Mouse (Mus musculus): ENCODE measurements at regions not wholly inside any gene's neighbourhood (a gene's known extent, or its start where the extent isn't known, plus 50 kb on each side); places are given as distances from the start of the nearest gene placed in this dataset.
A peak's percentile ranks its signal among the peaks of the same experiment; 100 is the strongest.

DNA sequence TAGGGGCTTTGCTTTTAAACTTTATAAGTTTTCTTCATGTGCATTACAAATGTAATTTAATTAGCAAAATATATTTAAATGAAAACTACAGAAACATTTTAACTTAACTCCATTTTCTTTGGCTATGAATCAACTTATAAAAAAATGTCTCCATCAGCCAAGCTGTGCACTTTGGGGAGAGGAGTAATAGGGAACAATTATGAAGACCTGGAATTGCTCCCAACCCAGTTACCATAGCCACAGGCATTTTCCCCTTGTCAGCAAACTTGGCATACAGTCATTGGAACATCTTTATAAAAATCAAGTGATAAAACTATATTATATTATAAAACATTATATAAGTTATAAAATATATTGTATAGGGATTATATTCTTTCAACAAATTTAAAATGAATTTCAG, 65.0 kb downstream of the Atxn7l3b start:
- Histone ChIP-seq H3K36me3 (replicated peaks) (no peaks in the 10 kb centered on the region), H3K27ac (replicated peaks) (no peak overlapping the region), H3K27me3 (replicated peaks; ENCODE audit: low read depth, poor library complexity, severe bottlenecking) (no peaks in the 10 kb centered on the region), H3K4me3 (no peak overlapping the region), H3K4me1 (no peaks in the 10 kb centered on the region), H3K9me3 (no peaks in the 10 kb centered on the region)
- no peak for DNase-seq (ENCODE audit: low spot score)

DNA sequence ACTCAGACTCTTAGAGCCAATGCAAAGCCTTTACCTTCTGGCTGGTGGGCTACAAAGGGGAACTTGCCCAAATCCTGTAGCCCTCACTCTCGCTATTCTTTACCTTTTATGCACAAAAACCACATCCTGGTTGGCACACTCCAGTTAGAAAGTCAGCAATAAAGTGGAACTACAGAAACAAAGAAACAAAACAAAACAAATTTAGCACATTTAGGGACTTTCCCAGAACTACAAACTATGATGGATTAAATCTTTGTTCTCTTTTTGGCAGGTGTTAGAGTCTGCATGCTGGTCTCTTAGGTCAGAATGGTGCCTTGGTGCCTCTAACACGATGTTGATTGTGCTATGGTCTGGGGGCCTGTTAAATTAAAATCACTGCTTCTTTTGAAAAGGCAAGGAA, 65.4 kb downstream of the Atxn7l3b start:
- H3K4me3 ChIP-seq, result no peak overlapping the region
- no peak overlapping the region for H3K27ac ChIP-seq (replicated peaks)
- no peak for DNase-seq (ENCODE audit: low spot score)
- H3K4me1 ChIP-seq, result no peaks in the 10 kb centered on the region
- H3K36me3 ChIP-seq (replicated peaks), result no peaks in the 10 kb centered on the region
- H3K27me3 ChIP-seq (replicated peaks; ENCODE audit: low read depth, poor library complexity, severe bottlenecking), result no peaks in the 10 kb centered on the region
- 70% methylated on average over 2 of the region's 2 CpGs for WGBS
- H3K9me3 ChIP-seq, result no peaks in the 10 kb centered on the region

GRCm38 (mm10) chr10:112851997-112852396, 76.8 kb downstream of the Atxn7l3b start:
- no peak for DNase-seq (ENCODE audit: low spot score)
- H3K4me1 ChIP-seq, result no peaks in the 10 kb centered on the region
- H3K9me3 ChIP-seq, result no peaks in the 10 kb centered on the region
- H3K27ac ChIP-seq (replicated peaks), result no peak overlapping the region
- WGBS, result 71% methylated on average over 1 of the region's 1 CpGs
- no peaks in the 10 kb centered on the region for H3K36me3 ChIP-seq (replicated peaks)
- H3K4me3 ChIP-seq, result no peak overlapping the region
- no peaks in the 10 kb centered on the region for H3K27me3 ChIP-seq (replicated peaks; ENCODE audit: low read depth, poor library complexity, severe bottlenecking)

DNA sequence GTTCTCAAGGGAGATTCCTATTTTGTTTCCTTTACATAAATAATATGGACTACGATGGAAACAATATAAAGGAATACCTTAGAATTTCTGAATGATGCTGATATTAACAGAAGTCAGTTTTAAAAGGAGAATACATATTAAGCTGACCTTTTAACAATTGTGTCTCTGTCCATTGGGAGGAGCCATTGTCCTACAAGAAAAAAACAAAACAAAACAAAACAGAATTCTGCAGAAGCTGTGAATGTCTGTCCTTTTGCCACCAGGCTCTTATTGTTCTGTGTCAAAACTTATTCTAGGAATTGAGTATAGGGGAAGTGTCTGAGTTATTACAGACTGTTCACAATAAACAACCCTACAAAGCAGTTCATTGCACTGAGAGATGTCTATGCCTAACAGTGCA, 82.6 kb downstream of the Atxn7l3b start:
- no peak for DNase-seq (ENCODE audit: low spot score)

GRCm38 (mm10) chr10:112837400-112838035, 91.3 kb downstream of the Atxn7l3b start:
- Histone ChIP-seq H3K36me3 (replicated peaks) (no peaks in the 10 kb centered on the region), H3K9me3 (no peaks in the 10 kb centered on the region), H3K4me3 (no peak overlapping the region), H3K27me3 (replicated peaks; ENCODE audit: low read depth, poor library complexity, severe bottlenecking) (no peaks in the 10 kb centered on the region), H3K4me1 (no peaks in the 10 kb centered on the region), H3K27ac (replicated peaks) (no peak overlapping the region)
- WGBS, result 86% methylated on average over 11 of the region's 11 CpGs
- DNase-seq (ENCODE audit: low spot score), result no peak

More for the DNA sequence above, 82.6 kb downstream of the Atxn7l3b start:
- Histone ChIP-seq H3K4me1 (no peaks in the 10 kb centered on the region), H3K27ac (replicated peaks) (no peak overlapping the region), H3K4me3 (no peak overlapping the region), H3K27me3 (replicated peaks; ENCODE audit: low read depth, poor library complexity, severe bottlenecking) (no peaks in the 10 kb centered on the region), H3K9me3 (no peaks in the 10 kb centered on the region), H3K36me3 (replicated peaks) (no peaks in the 10 kb centered on the region)
- WGBS, result 79% methylated on average over 1 of the region's 1 CpGs

DNA sequence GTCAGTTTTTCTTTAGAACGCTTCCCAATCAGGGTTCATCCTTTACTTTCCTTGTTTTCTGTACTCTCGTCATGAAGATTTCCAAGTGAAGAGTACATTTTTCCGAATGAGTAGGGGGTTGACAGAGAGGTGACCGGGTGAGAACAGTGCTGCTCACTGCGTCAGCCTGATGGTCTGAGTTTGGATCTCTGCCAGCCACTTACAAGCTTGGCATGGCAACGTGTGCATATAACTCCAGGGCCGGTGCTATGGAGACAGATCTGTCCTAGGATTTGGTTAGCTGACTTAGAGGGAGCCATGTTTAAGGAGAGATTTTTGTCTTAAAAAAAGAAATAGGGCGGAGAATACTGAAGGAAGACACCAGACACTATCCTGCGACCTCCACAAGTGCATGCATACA, 92.8 kb downstream of the Atxn7l3b start:
- Histone ChIP-seq H3K4me1 (no peaks in the 10 kb centered on the region), H3K36me3 (replicated peaks) (no peaks in the 10 kb centered on the region), H3K27ac (replicated peaks) (no peak overlapping the region), H3K4me3 (no peak overlapping the region), H3K9me3 (no peaks in the 10 kb centered on the region), H3K27me3 (replicated peaks; ENCODE audit: low read depth, poor library complexity, severe bottlenecking) (no peaks in the 10 kb centered on the region)
- 82% methylated on average over 9 of the region's 9 CpGs for WGBS
- DNase-seq (ENCODE audit: low spot score), result no peak

- WGBS, result 69% methylated on average over 8 of the region's 8 CpGs
- H3K36me3 ChIP-seq (replicated peaks), result no peaks in the 10 kb centered on the region
Measured at GRCm38 (mm10) chr10:112835508-112835907, 93.3 kb downstream of the Atxn7l3b start.

DNA sequence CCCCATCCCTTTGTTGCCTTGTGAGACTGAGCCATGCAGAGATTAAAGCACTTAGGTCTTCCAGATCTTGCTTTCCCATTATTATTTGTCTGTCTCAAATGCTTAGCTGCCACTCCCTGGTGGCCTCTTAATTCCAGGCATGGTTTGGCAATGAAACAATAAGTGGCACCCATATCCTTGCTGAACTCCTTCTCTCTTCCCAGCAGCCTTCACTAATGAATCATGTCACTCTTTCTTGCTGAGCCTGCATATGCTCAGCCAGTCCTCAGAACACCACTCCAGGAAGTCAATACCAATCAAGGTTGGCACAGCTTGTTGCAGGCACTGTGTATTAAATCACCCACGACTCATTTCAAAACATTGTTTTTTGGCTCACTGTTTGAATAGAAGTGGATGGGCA, 118.6 kb downstream of the Atxn7l3b start:
- DNase-seq (ENCODE audit: low spot score), result no peak
- Histone ChIP-seq H3K4me1 (no peaks in the 10 kb centered on the region), H3K4me3 (no peak overlapping the region), H3K9me3 (no peaks in the 10 kb centered on the region), H3K27ac (replicated peaks) (no peak overlapping the region), H3K36me3 (replicated peaks) (no peaks in the 10 kb centered on the region), H3K27me3 (replicated peaks; ENCODE audit: low read depth, poor library complexity, severe bottlenecking) (no peaks in the 10 kb centered on the region)
- 32% methylated on average over 1 of the region's 1 CpGs for whole genome bisulfite sequencing

More at GRCm38 (mm10) chr10:112835508-112835907, 93.3 kb downstream of the Atxn7l3b start:
- Histone ChIP-seq H3K27ac (replicated peaks) (no peak overlapping the region), H3K9me3 (no peaks in the 10 kb centered on the region), H3K4me3 (no peak overlapping the region), H3K4me1 (no peaks in the 10 kb centered on the region), H3K27me3 (replicated peaks; ENCODE audit: low read depth, poor library complexity, severe bottlenecking) (no peaks in the 10 kb centered on the region)
- DNase-seq (ENCODE audit: low spot score), result no peak

GRCm38 (mm10) chr10:112803557-112803956, 125.2 kb downstream of the Atxn7l3b start:
- Histone ChIP-seq H3K4me3 (no peak overlapping the region), H3K9me3 (no peaks in the 10 kb centered on the region), H3K36me3 (replicated peaks) (no peaks in the 10 kb centered on the region), H3K27ac (replicated peaks) (no peak overlapping the region), H3K4me1 (no peaks in the 10 kb centered on the region), H3K27me3 (replicated peaks; ENCODE audit: low read depth, poor library complexity, severe bottlenecking) (no peaks in the 10 kb centered on the region)
- no peak for DNase-seq (ENCODE audit: low spot score)
- WGBS, result 56% methylated on average over 6 of the region's 6 CpGs

DNA sequence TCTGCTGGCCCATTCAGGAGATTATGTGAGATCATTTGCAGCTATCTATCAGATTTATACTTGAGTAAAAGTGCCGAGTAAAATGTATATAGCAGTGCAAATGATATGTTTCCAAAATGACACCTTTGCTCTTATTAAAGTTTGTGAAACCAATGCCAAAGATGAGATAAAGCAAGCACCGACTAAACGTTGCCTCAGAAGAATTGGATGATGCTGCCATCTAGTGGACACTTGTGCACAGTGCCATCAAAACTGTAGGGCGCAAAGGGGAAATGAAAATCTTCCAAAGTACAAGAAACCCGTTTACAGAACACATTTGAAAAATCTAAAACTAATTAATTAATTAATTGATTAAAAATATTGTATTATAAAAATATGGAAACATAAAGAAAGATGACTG, 127.2 kb downstream of the Atxn7l3b start:
- 15% methylated on average over 5 of the region's 5 CpGs for WGBS
- H3K4me1 ChIP-seq, result no peaks in the 10 kb centered on the region
- peak; percentile 41 for DNase-seq (ENCODE audit: low spot score)

DNA sequence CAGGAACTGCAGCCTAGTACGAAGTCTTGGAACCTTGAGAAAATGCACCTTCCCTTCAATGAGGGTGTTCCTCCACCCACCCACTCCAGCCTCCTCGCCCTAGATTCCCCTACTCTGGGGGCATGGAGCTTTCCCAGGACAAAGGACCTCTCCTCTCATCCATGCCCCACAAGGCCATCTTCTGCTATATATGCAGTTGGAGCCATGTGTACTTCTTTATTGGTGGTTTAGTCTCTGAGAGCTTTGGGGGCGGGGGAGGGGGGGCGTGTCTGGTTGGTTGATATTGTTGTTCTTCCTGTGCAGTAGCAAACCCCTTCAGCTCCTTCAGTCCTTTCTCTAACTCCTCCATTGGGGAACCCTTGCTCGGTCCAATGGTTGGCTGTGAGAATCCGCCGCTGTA, 130.2 kb downstream of the Atxn7l3b start:
- H3K4me3 ChIP-seq, result no peak overlapping the region
- no peaks in the 10 kb centered on the region for H3K27me3 ChIP-seq (replicated peaks; ENCODE audit: low read depth, poor library complexity, severe bottlenecking)
- WGBS, result 61% methylated on average over 7 of the region's 7 CpGs
- DNase-seq (ENCODE audit: low spot score), result no peak
- no peaks in the 10 kb centered on the region for H3K36me3 ChIP-seq (replicated peaks)
- no peak overlapping the region for H3K27ac ChIP-seq (replicated peaks)
- H3K9me3 ChIP-seq, result no peaks in the 10 kb centered on the region
- H3K4me1 ChIP-seq, result no peaks in the 10 kb centered on the region

More for the DNA sequence above, 127.2 kb downstream of the Atxn7l3b start:
- Histone ChIP-seq H3K27ac (replicated peaks) (no peak overlapping the region), H3K4me3 (no peak overlapping the region), H3K36me3 (replicated peaks) (no peaks in the 10 kb centered on the region), H3K9me3 (no peaks in the 10 kb centered on the region), H3K27me3 (replicated peaks; ENCODE audit: low read depth, poor library complexity, severe bottlenecking) (no peaks in the 10 kb centered on the region)

DNA sequence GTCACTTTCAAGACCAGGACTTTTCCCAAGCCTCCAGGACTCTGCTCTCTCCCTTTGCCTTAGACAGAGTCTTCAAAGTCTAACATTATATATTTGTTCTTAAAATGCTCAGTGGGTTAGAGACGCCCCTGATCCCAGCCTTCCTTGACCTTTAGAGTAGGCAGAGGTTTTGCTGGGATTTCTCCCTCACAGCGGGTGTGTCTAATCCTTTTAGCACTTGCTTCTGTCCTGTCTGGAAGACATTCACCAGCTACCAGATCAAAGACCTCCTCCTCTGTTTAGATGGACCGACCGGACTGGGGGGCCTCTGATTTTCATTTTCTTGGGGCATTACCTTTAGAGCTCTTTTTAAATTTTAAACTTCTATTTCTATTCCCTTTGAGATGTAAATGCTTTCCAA, 130.7 kb downstream of the Atxn7l3b start:
- no peak overlapping the region for H3K27ac ChIP-seq (replicated peaks)
- H3K9me3 ChIP-seq, result no peaks in the 10 kb centered on the region
- H3K4me1 ChIP-seq, result no peaks in the 10 kb centered on the region
- no peak for DNase-seq (ENCODE audit: low spot score)
- H3K36me3 ChIP-seq (replicated peaks), result no peaks in the 10 kb centered on the region
- WGBS, result 6% methylated on average over 4 of the region's 4 CpGs
- no peak overlapping the region for H3K4me3 ChIP-seq
- no peaks in the 10 kb centered on the region for H3K27me3 ChIP-seq (replicated peaks; ENCODE audit: low read depth, poor library complexity, severe bottlenecking)

DNA sequence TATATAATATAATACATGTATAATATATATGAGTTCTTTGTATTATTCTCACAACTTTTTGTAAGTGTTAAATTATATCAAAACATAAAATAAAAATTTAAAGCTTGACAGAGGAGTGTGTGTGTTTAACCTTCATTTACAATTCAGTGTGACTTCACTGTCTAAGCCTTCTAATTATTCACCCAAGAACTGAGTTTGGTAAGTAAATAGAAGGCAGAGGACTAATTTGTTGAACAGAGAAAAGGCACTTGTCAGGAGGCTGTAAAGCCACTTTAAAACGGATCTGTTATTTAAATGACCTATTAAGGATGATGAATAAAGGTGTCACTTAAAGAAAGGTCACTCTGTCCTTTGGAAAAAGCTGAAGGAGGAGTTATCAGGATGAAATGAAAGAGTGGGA, 132.9 kb downstream of the Atxn7l3b start:
- no peaks in the 10 kb centered on the region for H3K9me3 ChIP-seq
- no peak overlapping the region for H3K27ac ChIP-seq (replicated peaks)
- H3K4me3 ChIP-seq, result no peak overlapping the region
- H3K4me1 ChIP-seq, result no peaks in the 10 kb centered on the region
- WGBS, result 21% methylated on average over 1 of the region's 1 CpGs
- no peaks in the 10 kb centered on the region for H3K27me3 ChIP-seq (replicated peaks; ENCODE audit: low read depth, poor library complexity, severe bottlenecking)
- DNase-seq (ENCODE audit: low spot score), result no peak
- no peaks in the 10 kb centered on the region for H3K36me3 ChIP-seq (replicated peaks)

DNA sequence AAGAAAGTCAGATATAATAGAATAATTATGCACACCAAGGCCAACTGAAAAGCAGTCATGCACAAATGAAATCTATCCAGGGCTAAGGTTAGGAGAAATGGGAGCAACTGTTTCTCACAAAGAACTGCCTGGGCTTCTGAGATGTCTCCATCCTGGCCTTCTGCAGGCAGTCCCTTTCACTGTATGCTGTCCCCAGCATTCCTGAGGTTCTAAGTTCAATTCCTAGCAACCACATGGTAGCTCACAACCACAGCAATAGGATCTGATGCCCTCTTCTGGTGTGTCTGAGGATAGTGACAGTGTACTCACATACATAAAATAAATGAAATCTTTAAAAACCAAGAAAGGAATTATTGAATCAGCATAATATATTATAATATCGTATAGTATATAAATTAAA, 133.3 kb downstream of the Atxn7l3b start:
- H3K9me3 ChIP-seq, result no peaks in the 10 kb centered on the region
- DNase-seq (ENCODE audit: low spot score), result no peak

More for the DNA sequence above, 133.3 kb downstream of the Atxn7l3b start:
- Histone ChIP-seq H3K36me3 (replicated peaks) (no peaks in the 10 kb centered on the region), H3K4me1 (no peaks in the 10 kb centered on the region), H3K4me3 (no peak overlapping the region), H3K27me3 (replicated peaks; ENCODE audit: low read depth, poor library complexity, severe bottlenecking) (no peaks in the 10 kb centered on the region), H3K27ac (replicated peaks) (no peak overlapping the region)
- 91% methylated on average over 1 of the region's 1 CpGs for WGBS
